Mouse (Mus musculus) MEL (cell line): ENCODE data around the gene Gm37240. TPM values are rescaled to one million over a fixed set of nuclear protein-coding genes. Genes with fewer than 3 reads are reported as not detected.

Source experiments
- DNase-seq: peaks from one replicate; pipeline ENCODE4 v3.0.0; 2011; ENCODE audit warnings: low read depth, low spot score
- H3K27ac ChIP-seq: 2 replicates; pipeline ENCODE4 v1.5.1; 2012; ENCODE audit warnings: low read depth, mild to moderate bottlenecking, control low read depth, low read length, moderate library complexity; ENCODE audit not compliant: control insufficient read depth
- H3K27me3 ChIP-seq, 2 experiments: fragments of 150-350 bp in 1 of 2; sonication (generic) in 1 of 2; 2 replicates each; pipeline ENCODE4 v1.6.1; 2012; ENCODE audit warnings: low read length in 2 of 2, mild to moderate bottlenecking in 2 of 2, improper control_type of control experiment in 1 of 2, moderate library complexity in 1 of 2; ENCODE audit not compliant: insufficient read depth in 2 of 2, control insufficient read depth in 1 of 2
- H3K36me3 ChIP-seq, 2 experiments: 2 replicates each; pipeline ENCODE4 v1.6.1; 2012 to 2014; ENCODE audit warnings: low read length in 2 of 2, improper control_type of control experiment in 1 of 2, inconsistent platforms in 1 of 2, mild to moderate bottlenecking in 1 of 2; ENCODE audit not compliant: insufficient read depth in 2 of 2, control insufficient read depth in 1 of 2
- H3K4me1 ChIP-seq, 2 experiments: fragments of 150-350 bp in 1 of 2; sonication (generic) in 1 of 2; 2 replicates each; pipeline ENCODE4 v1.6.1; 2012; ENCODE audit warnings: low read length in 2 of 2, improper control_type of control experiment in 1 of 2, mild to moderate bottlenecking in 1 of 2; ENCODE audit not compliant: insufficient read depth in 2 of 2, control insufficient read depth in 1 of 2
- H3K4me3 ChIP-seq, 2 experiments: fragments of 150-350 bp in 1 of 2; sonication (generic) in 1 of 2; 2 replicates each; pipeline ENCODE4 v1.5.1; 2012; ENCODE audit warnings: low read depth in 2 of 2, low read length in 2 of 2, mild to moderate bottlenecking in 2 of 2, moderate library complexity in 2 of 2, control low read depth in 1 of 2, improper control_type of control experiment in 1 of 2; ENCODE audit not compliant: control insufficient read depth in 1 of 2, insufficient read depth in 1 of 2
- H3K79me2 ChIP-seq: 2 replicates; pipeline ENCODE4 v1.6.1; 2012; ENCODE audit warnings: mild to moderate bottlenecking, low read length, moderate library complexity; ENCODE audit not compliant: control insufficient read depth, poor library complexity, insufficient read depth
- H3K9ac ChIP-seq: 2 replicates; pipeline ENCODE4 v1.6.1; 2012; ENCODE audit warnings: low read depth, mild to moderate bottlenecking, control low read depth, low read length, moderate library complexity; ENCODE audit not compliant: control insufficient read depth, poor library complexity, severe bottlenecking
- H3K9me3 ChIP-seq: fragments of 150-350 bp; sonication (generic); replicated peaks from 2 replicates; pipeline ENCODE4 v1.6.1; 2012; ENCODE audit warnings: mild to moderate bottlenecking, low read length, improper control_type of control experiment, moderate library complexity; ENCODE audit not compliant: insufficient read depth
- BHLHE40 ChIP-seq: IDR thresholded peaks from 2 replicates; pipeline ENCODE4 v1.6.1; 2012; ENCODE audit warnings: low read depth, mild to moderate bottlenecking, inconsistent platforms, low read length, improper control_type of control experiment, borderline replicate concordance
- CHD2 ChIP-seq: IDR thresholded peaks from 2 replicates; pipeline ENCODE4 v1.6.1; 2011; ENCODE audit warnings: low read length, improper control_type of control experiment
- E2F4 ChIP-seq: IDR thresholded peaks from 2 replicates; pipeline ENCODE4 v1.6.1; 2011; ENCODE audit warnings: low read depth, low read length, improper control_type of control experiment, borderline replicate concordance
- ELF1 ChIP-seq: IDR thresholded peaks from 2 replicates; pipeline ENCODE4 v1.6.1; 2014; ENCODE audit warnings: low read depth, mild to moderate bottlenecking, inconsistent platforms, low read length, improper control_type of control experiment, moderate library complexity
- EP300 ChIP-seq, 2 experiments: IDR thresholded peaks; 2 replicates each; pipeline ENCODE4 v1.6.1; 2011; ENCODE audit warnings: improper control_type of control experiment in 2 of 2, low read length in 2 of 2, low read depth in 1 of 2, mild to moderate bottlenecking in 1 of 2
- ETS1 ChIP-seq: IDR thresholded peaks from 2 replicates; pipeline ENCODE4 v1.6.1; 2012; ENCODE audit warnings: low read depth, mild to moderate bottlenecking, inconsistent platforms, low read length, improper control_type of control experiment, moderate library complexity
- GABPA ChIP-seq: IDR thresholded peaks from 2 replicates; pipeline ENCODE4 v1.6.1; 2012; ENCODE audit warnings: low read depth, mild to moderate bottlenecking, inconsistent platforms, low read length, improper control_type of control experiment, moderate library complexity
- GATA1 ChIP-seq: IDR thresholded peaks from 2 replicates; pipeline ENCODE4 v1.6.1; 2011; ENCODE audit warnings: low read depth, low read length, improper control_type of control experiment
- HCFC1 ChIP-seq: IDR thresholded peaks from 2 replicates; pipeline ENCODE4 v1.6.1; 2012; ENCODE audit warnings: low read depth, mild to moderate bottlenecking, inconsistent platforms, low read length, improper control_type of control experiment, moderate library complexity
- KAT2A ChIP-seq: conservative IDR thresholded peaks from 2 replicates; pipeline ENCODE4 v1.6.1; 2012; ENCODE audit warnings: low read depth, low read length, improper control_type of control experiment, inconsistent platforms
- MAX ChIP-seq: IDR thresholded peaks from 2 replicates; pipeline ENCODE4 v1.6.1; 2011; ENCODE audit warnings: low read length, improper control_type of control experiment
- MAZ ChIP-seq: IDR thresholded peaks from 2 replicates; pipeline ENCODE4 v1.6.1; 2012; ENCODE audit warnings: low read depth, mild to moderate bottlenecking, inconsistent platforms, low read length, improper control_type of control experiment
- MEF2A ChIP-seq: IDR thresholded peaks from 2 replicates; pipeline ENCODE4 v1.6.1; 2014; ENCODE audit warnings: low read depth, mild to moderate bottlenecking, inconsistent platforms, low read length, improper control_type of control experiment; ENCODE audit not compliant: poor library complexity, insufficient replicate concordance, severe bottlenecking; ENCODE audit errors: extremely low read depth
- MXI1 ChIP-seq: IDR thresholded peaks from 2 replicates; pipeline ENCODE4 v1.6.1; 2011; ENCODE audit warnings: mild to moderate bottlenecking, low read depth, low read length, improper control_type of control experiment
- MYB ChIP-seq: IDR thresholded peaks from 2 replicates; pipeline ENCODE4 v1.6.1; 2011; ENCODE audit warnings: mild to moderate bottlenecking, low read depth, low read length, improper control_type of control experiment
- NELFE ChIP-seq: IDR thresholded peaks from 2 replicates; pipeline ENCODE4 v1.6.1; 2011; ENCODE audit warnings: low read depth, low read length, improper control_type of control experiment
- NRF1 ChIP-seq: IDR thresholded peaks from 2 replicates; pipeline ENCODE4 v1.6.1; 2014; ENCODE audit warnings: low read depth, mild to moderate bottlenecking, inconsistent platforms, low read length, improper control_type of control experiment, moderate library complexity; ENCODE audit not compliant: poor library complexity, insufficient read depth, severe bottlenecking
- POLR2AphosphoS2 ChIP-seq: IDR thresholded peaks from 2 replicates; pipeline ENCODE4 v1.6.1; 2011; ENCODE audit warnings: low read length, improper control_type of control experiment
- RAD21 ChIP-seq: IDR thresholded peaks from 2 replicates; pipeline ENCODE4 v1.6.1; 2011; ENCODE audit warnings: mild to moderate bottlenecking, low read depth, low read length, improper control_type of control experiment
- SIN3A ChIP-seq: IDR thresholded peaks from 2 replicates; pipeline ENCODE4 v1.6.1; 2012; ENCODE audit warnings: low read length, improper control_type of control experiment, inconsistent platforms
- TAL1 ChIP-seq: IDR thresholded peaks from 2 replicates; pipeline ENCODE4 v1.6.1; 2012; ENCODE audit warnings: mild to moderate bottlenecking, inconsistent platforms, low read length, moderate library complexity, mixed read lengths
- TBP ChIP-seq: IDR thresholded peaks from 2 replicates; pipeline ENCODE4 v1.8.0; 2011; ENCODE audit warnings: low read depth, low read length, improper control_type of control experiment
- USF1 ChIP-seq: IDR thresholded peaks from 2 replicates; pipeline ENCODE4 v1.6.1; 2014; ENCODE audit warnings: low read depth, mild to moderate bottlenecking, inconsistent platforms, low read length, improper control_type of control experiment, moderate library complexity
- USF2 ChIP-seq, 2 experiments: IDR thresholded peaks; 2 replicates each; pipeline ENCODE4 v1.6.1; 2011 to 2012; ENCODE audit warnings: improper control_type of control experiment in 2 of 2, low read length in 2 of 2, borderline replicate concordance in 1 of 2, inconsistent platforms in 1 of 2, low read depth in 1 of 2, mild to moderate bottlenecking in 1 of 2; ENCODE audit not compliant: insufficient read depth in 1 of 2
- ZC3H11A ChIP-seq: IDR thresholded peaks from 2 replicates; pipeline ENCODE4 v1.6.1; 2012; ENCODE audit warnings: low read depth, mild to moderate bottlenecking, inconsistent platforms, low read length, improper control_type of control experiment
- ZMIZ1 ChIP-seq: IDR thresholded peaks from 2 replicates; pipeline ENCODE4 v1.6.1; 2012; ENCODE audit warnings: low read depth, mild to moderate bottlenecking, inconsistent platforms, low read length, improper control_type of control experiment, moderate library complexity
- ZNF384 ChIP-seq: IDR thresholded peaks from 2 replicates; pipeline ENCODE4 v1.6.1; 2012; ENCODE audit warnings: low read depth, mild to moderate bottlenecking, inconsistent platforms, low read length, improper control_type of control experiment
- polyA plus RNA-seq, 2 experiments: library from polyadenylated mRNA; stranded (reverse) in 1 of 2; unstranded in 1 of 2; fragments of >175 nt in 1 of 2; fragments of >200 nt in 1 of 2; gene quantifications; 2 replicates each; pipeline versions ENCODE4 v1.2.1 to v1.2.4; 2012; ENCODE audit warnings: low replicate concordance in 2 of 2, low read depth in 1 of 2; ENCODE audit not compliant: insufficient read length in 2 of 2, insufficient read depth in 1 of 2, missing spikeins in 1 of 2
- total RNA-seq: library from RNA; depleted of rRNA; stranded (reverse); fragments of 300-350 nt; gene quantifications from 2 replicates; pipeline ENCODE4 v1.2.3, GENCODE M21; 2012

Gm37240 gene
- total and polyA plus RNA-seq, 3 experiments: 0.04 TPM; not detected in 2

DNA sequence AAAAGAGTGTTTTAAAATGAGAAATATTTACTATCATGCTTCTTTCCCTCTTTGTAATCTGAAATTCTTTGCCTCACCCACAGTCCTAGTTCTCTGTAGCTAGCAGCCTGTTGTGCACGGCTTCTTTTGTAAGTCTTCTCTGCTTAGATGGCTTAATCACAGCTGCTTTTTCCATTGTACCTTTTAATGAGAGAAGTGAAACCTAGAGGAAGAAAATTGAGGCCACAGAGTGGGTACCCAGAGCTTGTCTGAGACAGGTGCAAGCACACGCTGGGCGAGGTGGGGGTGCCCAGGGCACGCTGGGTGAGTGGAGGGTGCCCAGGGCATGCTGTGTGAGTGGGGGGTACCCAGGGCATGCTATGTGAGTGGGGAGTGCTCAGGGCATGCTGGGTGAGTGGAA lies 1099.4 kb downstream of the Gm37240 start:
- H3K4me1 ChIP-seq: no peaks in the 10 kb centered on the region
- H3K27me3 ChIP-seq: no peaks in the 10 kb centered on the region
- no peak overlapping the region for H3K9ac ChIP-seq
- no peaks in the 10 kb centered on the region for H3K36me3 ChIP-seq
- TF ChIP-seq MAZ (no peak), MYB (no peak), NRF1 (no peak), TAL1 (no peak), ZNF384 (no peak), MAX (no peak), POLR2AphosphoS2 (no peak), ZC3H11A (no peak), BHLHE40 (no peak), NELFE (no peak), CHD2 (no peak), EP300 (IDR thresholded peaks at IDR 0.05; ENCODE audit: low read depth in 1 of 2, low read length in 2 of 2) (no peak), KAT2A (no peak), ETS1 (no peak), MEF2A (no peak), USF1 (no peak), MXI1 (no peak), GATA1 (no peak)
- H3K79me2 ChIP-seq: no peaks in the 10 kb centered on the region
- H3K9me3 ChIP-seq: no peaks in the 10 kb centered on the region
- no peak overlapping the region for H3K27ac ChIP-seq
- DNase-seq: no peak
- no peak overlapping the region for H3K4me3 ChIP-seq

DNA sequence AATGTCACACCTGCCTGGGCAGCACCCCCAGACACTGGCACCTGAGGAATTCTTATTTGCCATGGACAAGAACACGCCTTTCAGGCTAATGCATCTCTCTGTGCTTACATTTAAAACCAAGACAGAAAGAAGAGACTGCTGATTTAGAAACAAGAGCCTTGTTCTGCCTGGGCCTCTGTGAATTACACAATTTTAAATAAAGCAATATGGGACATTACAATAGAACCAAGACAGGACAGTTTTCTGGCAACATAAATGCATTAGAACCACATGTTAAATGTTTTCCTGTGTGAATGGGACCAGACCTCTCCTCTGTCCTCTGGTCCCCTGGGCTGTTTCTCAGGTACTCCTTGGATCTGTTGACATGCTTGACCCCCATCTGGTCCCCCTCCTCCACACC lies 1111.2 kb downstream of the Gm37240 start:
- no peak for DNase-seq
- Histone ChIP-seq H3K27ac (no peak overlapping the region), H3K4me3 (no peak overlapping the region), H3K4me1 (peaks cover 0 to 9% of the 10 kb centered on the region in 2 experiments; a peak in 2 of 4 replicates), H3K36me3 (peaks cover 0 to 10% of the 10 kb centered on the region in 2 experiments; a peak in 2 of 4 replicates), H3K9ac (no peak overlapping the region), H3K9me3 (no peaks in the 10 kb centered on the region), H3K79me2 (no peaks in the 10 kb centered on the region), H3K27me3 (no peaks in the 10 kb centered on the region)
- TF ChIP-seq KAT2A: no peak
- TF ChIP-seq ZMIZ1: no peak
- no peak for TF ChIP-seq TBP
- no peak for TF ChIP-seq NRF1
- no peak for TF ChIP-seq HCFC1
- TF ChIP-seq MAX: no peak
- TF ChIP-seq USF2 (IDR thresholded peaks at IDR 0.05; ENCODE audit: borderline replicate concordance in 1 of 2, insufficient read depth in 1 of 2, low read depth in 1 of 2, low read length in 2 of 2): no peak
- TF ChIP-seq USF1: no peak
- no peak for TF ChIP-seq SIN3A
- no peak for TF ChIP-seq ELF1
- no peak for TF ChIP-seq MXI1
- TF ChIP-seq E2F4: no peak
- no peak for TF ChIP-seq MAZ
- TF ChIP-seq RAD21: no peak
- TF ChIP-seq GABPA: no peak
